Mouse (Mus musculus) layer of hippocampus, adult 18-20 months (tissue): ENCODE measurements at regions not wholly inside any gene's neighbourhood (a gene's known extent, or its start where the extent isn't known, plus 50 kb on each side); places are given as distances from the start of the nearest gene placed in this dataset.

Source experiments
- DNase-seq, 2 experiments: peaks; one replicate each; pipeline ENCODE4 v3.0.0; 2022; ENCODE audit warnings: low spot score in 2 of 2

- no peak for DNase-seq
Observed at GRCm38 (mm10) chr9:94277096-94277495, 260.8 kb downstream of the 1190002N15Rik start.

- no peak for DNase-seq
Observed at GRCm38 (mm10) chr9:94269213-94269612, 268.7 kb downstream of the 1190002N15Rik start.

DNA sequence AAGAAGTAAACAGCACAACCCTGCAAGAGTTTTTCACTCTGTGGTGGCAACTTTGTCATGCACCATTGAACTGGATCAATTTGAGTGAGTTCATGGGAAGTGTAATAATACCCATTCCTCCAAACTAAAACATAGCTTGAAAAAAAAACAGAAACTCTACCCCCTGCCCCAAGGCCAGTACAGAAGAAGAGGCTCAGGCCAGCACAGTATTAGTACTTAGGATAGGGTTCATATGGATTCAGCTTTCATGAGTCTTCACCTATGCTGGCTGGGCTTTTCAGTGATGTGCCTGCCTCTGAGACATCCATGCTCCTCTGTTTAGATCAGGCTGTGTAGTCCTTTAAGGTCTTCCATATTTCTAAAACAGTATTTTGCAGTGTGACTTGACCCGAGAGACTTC, 270.6 kb downstream of the 1190002N15Rik start:
- DNase-seq = no peak

DNA sequence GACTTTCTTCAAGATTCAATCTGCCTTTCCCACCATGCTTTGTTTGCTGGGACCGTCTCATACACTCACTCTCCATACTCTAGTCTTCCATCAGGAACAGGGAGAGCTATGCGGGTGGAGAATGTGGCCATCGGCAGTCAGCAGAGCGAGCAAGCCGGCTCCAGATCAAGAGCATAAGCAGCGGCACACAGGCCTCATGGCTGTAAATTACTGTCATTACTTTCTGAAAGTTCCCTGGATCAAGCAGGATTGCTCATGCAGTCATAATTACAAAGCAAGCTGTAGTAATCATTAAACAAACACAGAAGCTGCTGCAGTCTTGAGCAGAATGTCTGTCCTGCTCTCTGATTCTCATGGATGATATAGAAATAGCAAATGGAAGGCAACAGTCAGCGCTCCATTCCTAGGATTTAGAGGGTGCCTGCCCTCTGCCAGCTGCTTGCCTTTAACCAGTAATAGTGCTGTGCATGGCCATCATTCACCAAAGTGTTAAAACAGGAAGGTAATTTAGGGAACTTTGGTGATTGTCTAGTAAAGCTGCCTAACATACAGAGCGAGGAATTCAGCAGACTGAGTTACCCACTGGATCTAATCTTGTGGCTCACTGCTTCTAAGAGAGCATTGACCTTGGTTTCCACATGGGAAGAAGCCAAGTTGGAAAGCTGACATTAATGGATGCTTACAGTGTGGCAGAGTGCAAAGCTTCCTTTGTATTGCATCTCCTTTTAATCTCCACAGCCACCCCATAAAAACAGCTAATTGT, 298.2 kb downstream of the 1190002N15Rik start:
- no peak for DNase-seq

DNA sequence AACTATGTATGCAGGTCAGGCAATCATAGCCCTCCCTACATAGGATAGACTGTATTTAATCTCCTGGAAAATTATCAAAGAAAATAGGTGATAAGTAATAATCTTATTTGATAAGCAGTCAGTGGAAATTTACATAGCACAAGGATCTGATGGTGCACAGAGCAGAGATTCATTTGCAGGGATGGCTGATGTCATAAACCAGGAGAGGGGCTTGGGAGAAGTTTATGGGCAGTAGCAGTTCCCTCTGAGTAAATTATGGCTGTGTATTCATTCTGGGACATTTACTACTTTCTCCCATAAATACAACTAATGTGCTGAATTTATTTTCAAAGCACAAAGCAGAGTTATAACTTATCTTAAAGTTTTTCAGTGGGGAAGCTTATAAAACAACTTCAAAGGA, 299.3 kb downstream of the 1190002N15Rik start:
- no peak for DNase-seq

DNA sequence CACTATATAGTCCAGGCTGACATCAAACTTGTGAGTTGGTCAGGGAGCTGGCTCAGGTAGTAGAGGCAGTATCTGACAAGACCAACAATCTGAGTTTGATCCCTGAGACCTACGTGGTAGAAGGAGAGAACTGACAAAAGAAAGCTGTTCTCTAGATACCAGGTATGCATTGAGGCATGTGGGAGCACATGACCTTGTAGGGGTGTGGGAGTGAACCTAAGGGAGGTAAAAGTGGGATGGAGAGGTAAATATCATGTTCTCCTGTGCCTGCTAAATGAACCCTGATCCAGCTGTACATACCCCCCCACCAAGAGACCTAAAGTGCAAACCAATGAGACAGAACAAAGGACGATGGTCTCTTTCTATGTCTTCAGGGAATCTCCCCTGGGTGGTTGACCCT, 308.3 kb downstream of the 1190002N15Rik start:
- no peak for DNase-seq

DNA sequence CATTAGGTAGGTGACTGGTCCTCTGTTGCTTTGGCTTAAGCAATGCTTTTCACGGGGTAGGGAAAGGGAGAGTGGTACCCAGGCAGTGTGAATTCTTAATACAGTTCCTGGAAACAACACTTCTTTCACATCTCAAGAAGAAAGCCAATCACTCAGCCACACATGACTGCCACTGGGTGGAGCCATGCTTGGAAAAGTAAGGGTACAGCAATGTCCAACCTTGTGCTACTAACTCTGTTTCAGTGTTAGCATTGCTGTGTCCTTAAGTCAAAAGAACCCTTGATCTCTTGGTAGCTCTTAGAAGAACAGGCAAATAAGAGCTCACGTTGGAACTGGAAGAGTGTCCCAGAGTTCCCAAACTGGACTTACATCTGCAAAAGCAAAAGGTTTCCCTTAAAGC, 318.8 kb downstream of the 1190002N15Rik start:
- DNase-seq = no peak

GRCm38 (mm10) chr9:94216414-94217279, 321.2 kb downstream of the 1190002N15Rik start:
- no peak for DNase-seq

GRCm38 (mm10) chr9:94210467-94211249, 327.2 kb downstream of the 1190002N15Rik start:
- peak; percentile 20 to 72 for DNase-seq

- DNase-seq = no peak
Observed at GRCm38 (mm10) chr9:94208987-94209386, 328.9 kb downstream of the 1190002N15Rik start.

GRCm38 (mm10) chr9:94200892-94201291, 337.0 kb downstream of the 1190002N15Rik start:
- DNase-seq = no peak

DNA sequence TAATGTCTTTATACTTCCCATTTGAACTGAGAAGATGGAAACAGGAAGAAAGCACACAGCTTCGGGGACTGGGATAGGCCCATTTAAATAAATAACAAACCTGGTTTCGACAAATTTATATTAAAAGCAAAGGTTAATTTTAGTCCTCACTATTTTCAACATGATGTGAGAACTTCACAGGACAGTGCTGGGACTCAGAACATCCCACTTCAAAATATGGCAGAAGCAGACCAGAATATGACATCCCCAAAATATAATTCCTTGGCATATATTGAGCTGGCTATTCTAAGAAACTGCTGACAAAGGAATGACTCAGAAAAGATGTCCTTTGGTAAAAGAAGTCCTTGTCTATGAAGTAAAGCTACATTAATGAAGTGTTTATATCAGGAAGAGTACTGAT, 338.0 kb downstream of the 1190002N15Rik start:
- DNase-seq = no peak

GRCm38 (mm10) chr9:94191083-94191482, 346.8 kb downstream of the 1190002N15Rik start:
- no peak for DNase-seq

DNA sequence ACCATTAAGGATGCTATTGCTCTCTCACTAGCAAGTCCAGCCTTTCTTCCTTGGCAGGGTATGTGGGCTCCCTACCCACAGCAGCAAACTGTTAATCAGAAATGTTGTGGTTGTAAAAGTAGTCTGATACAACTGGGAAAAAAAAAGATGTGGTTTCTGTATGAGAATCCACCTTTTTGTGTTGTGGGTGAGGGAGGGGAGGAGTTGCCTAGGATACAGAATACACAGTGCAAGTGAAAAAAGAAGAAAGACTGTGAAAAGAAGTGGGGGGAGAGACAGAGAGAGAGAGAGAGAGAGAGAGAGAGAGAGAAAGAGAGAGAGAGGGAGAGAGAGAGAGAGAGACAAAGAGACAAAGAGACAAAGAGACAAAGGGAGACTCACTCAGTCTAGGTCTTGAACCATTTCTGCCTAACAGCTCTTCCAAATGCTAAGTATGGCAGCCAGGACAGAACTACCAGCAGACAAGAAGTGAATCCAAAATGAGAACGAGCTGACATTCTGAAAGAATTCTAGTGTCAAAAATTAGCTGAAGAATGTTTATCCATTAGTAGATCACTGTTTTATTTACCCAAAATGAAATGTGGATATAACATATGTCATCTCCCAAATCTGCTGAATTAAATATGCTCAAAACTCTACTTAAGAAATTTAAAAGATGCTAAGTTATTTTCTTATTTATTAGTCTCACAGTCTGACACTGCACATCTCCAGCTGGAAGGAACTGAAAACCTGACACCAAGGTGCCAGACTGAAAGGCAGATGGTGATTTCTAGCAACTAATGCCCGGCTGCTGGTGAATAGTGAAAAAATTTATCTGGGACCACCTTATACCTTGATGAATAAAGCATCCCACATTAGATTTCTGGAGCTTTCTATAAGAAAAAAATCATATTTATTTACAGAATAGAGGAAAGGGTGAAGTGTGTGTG, 347.7 kb downstream of the 1190002N15Rik start:
- no peak for DNase-seq

- no peak for DNase-seq
Observed at GRCm38 (mm10) chr9:94188124-94188523, 349.8 kb downstream of the 1190002N15Rik start.

DNA sequence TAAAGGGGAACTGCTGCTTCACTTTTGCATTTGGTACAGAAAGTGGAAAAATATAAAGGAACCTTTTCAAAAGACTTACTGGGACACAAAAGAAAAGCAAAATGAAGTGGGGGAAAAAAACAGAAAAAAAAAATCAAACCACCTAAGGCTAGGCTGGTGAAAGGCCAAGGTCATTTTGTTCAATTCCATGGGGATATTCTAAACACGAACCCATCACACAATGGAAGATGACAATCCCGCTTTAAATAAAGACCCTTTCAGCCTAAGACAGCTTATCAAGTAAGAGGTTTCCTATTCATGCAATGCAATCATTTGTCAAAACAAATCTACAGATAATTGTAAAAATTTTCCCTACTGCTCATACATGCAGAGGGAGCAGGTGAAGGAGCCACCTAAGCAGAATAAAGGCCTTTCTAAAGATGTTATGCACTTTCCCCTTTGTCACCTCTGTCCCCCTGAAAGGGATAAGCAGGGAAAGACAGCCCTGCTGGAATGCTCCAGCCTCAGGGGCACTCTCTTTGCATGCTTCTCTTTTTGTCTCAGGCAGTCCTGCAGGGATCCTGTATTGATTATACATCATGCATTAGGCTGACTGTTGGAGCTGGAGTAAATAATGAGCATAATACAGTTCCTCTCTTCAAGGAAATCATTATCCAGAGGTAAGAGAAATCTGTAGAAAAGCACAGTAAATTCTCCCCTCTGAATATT, 367.8 kb downstream of the 1190002N15Rik start:
- no peak for DNase-seq

DNA sequence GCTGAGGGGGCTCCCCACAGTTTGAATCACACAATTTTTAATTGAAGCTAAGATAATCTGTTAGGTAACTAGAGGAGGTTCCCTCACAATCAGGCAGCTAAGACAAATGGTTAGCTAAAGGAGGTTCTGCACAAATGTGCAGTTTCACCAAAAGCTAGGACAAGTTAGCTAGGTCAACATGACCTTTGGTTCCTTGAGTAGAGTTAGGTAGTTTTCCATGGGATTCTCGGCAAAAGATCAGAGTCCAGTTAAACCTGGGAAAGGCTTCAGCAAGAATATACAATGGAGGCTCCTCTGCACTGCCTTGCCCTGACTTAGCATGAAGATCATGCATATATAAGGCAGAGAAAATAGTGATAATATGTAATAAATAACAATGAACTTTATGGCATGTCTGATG, 374.2 kb downstream of the 1190002N15Rik start:
- no peak for DNase-seq

GRCm38 (mm10) chr9:94155581-94155980, 382.3 kb downstream of the 1190002N15Rik start:
- no peak for DNase-seq

- no peak for DNase-seq
Observed at GRCm38 (mm10) chr9:94148474-94148873, 389.4 kb downstream of the 1190002N15Rik start.

DNA sequence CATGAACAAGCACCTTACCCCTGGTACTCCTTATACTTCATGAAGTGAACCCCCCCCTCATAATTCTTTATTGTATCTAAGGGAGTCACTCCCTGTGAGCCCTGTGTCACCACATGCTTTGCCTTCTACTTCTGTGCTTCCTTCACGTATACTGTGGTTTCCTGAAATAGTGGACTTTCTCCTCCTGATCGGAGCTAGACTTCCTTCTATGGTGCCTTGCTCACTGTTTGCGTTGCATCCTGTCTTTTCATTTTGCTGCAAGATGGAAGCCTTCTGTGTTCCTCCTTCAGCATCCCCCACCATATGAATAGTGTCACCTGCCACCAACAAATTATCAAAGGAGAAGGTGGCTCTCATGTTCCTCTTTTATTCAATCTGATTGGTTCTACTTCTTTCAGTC, 391.1 kb downstream of the 1190002N15Rik start:
- DNase-seq = no peak
